Mouse (Mus musculus) MEL (cell line): ENCODE data around the gene Grid1.

Experiments used
- CTCF ChIP-seq, 3 experiments: IDR thresholded peaks in 2 of 3; conservative IDR thresholded peaks in 1 of 3; 2 replicates each; pipeline ENCODE4 v1.5.1; 2011 to 2012; ENCODE audit warnings: low read length in 3 of 3, low read depth in 2 of 3, mild to moderate bottlenecking in 2 of 3, improper control_type of control experiment in 1 of 3, inconsistent platforms in 1 of 3, mixed read lengths in 1 of 3, moderate library complexity in 1 of 3; ENCODE audit not compliant: control insufficient read depth in 1 of 3, insufficient read depth in 1 of 3, poor library complexity in 1 of 3, severe bottlenecking in 1 of 3
- EP300 ChIP-seq, 2 experiments: IDR thresholded peaks; 2 replicates each; pipeline ENCODE4 v1.6.1; 2011; ENCODE audit warnings: improper control_type of control experiment in 2 of 2, low read length in 2 of 2, low read depth in 1 of 2, mild to moderate bottlenecking in 1 of 2
- ETS1 ChIP-seq: IDR thresholded peaks from 2 replicates; pipeline ENCODE4 v1.6.1; 2012; ENCODE audit warnings: low read depth, mild to moderate bottlenecking, inconsistent platforms, low read length, improper control_type of control experiment, moderate library complexity
- POLR2A ChIP-seq, 2 experiments: IDR thresholded peaks; 2 replicates each; pipeline ENCODE4 v1.6.1; 2011 to 2012; ENCODE audit warnings: low read length in 2 of 2, mild to moderate bottlenecking in 2 of 2, control low read depth in 1 of 2, improper control_type of control experiment in 1 of 2, low read depth in 1 of 2, moderate library complexity in 1 of 2; ENCODE audit not compliant: control insufficient read depth in 1 of 2, insufficient read depth in 1 of 2, poor library complexity in 1 of 2
- TAL1 ChIP-seq: IDR thresholded peaks from 2 replicates; pipeline ENCODE4 v1.6.1; 2012; ENCODE audit warnings: mild to moderate bottlenecking, inconsistent platforms, low read length, moderate library complexity, mixed read lengths
- USF1 ChIP-seq: IDR thresholded peaks from 2 replicates; pipeline ENCODE4 v1.6.1; 2014; ENCODE audit warnings: low read depth, mild to moderate bottlenecking, inconsistent platforms, low read length, improper control_type of control experiment, moderate library complexity

DNA sequence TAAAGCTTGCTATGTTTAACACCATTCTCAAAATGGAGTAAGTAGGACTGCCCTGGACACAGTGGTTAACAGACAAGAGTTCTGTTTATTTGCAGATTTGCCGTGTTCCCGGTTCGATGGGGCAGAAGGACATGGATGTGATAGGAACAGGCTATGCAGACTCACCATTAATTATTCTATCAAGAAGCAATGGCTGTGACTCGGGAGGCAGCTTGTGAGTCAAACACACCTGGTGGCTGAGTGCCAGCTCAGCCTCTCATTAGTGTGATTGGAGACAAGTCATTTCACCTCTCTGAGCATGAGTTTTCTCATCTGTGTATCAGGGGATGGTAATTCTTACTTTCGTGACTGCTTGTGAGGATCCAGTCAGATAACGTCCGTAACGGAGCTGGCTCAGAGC, 307.7 kb downstream of the Grid1 start:
- TF ChIP-seq POLR2A (IDR thresholded peaks at IDR 0.05; ENCODE audit: control insufficient read depth in 1 of 2, insufficient read depth in 1 of 2, low read depth in 1 of 2, low read length in 2 of 2, poor library complexity in 1 of 2): no peak
- TF ChIP-seq TAL1: no peak
- TF ChIP-seq USF1: no peak
- no peak for TF ChIP-seq CTCF (IDR thresholded peaks at IDR 0.05 in 2 of 3, conservative IDR thresholded peaks at IDR 0.05 in 1 of 3; ENCODE audit: control insufficient read depth in 1 of 3, insufficient read depth in 1 of 3, low read depth in 2 of 3, low read length in 3 of 3, poor library complexity in 1 of 3, severe bottlenecking in 1 of 3)
- no peak for TF ChIP-seq EP300 (IDR thresholded peaks at IDR 0.05; ENCODE audit: low read depth in 1 of 2, low read length in 2 of 2)
- TF ChIP-seq ETS1: no peak
